Mouse (Mus musculus): ENCODE measurements at regions not wholly inside any gene's neighbourhood (a gene's known extent, or its start where the extent isn't known, plus 50 kb on each side); places are given as distances from the start of the nearest gene placed in this dataset.

GRCm38 (mm10) chr3:120934401-120934800 is 237.1 kb downstream of the Rwdd3 start:
- Histone ChIP-seq H3K27ac (no peak overlapping the region), H3K4me1 (ENCODE audit: control insufficient read depth, insufficient read depth, low read length) (no peaks in the 10 kb centered on the region), H3K27me3 (ENCODE audit: control insufficient read depth, insufficient read depth, low read length) (no peaks in the 10 kb centered on the region), H3K4me3 (no peak overlapping the region), H3K79me2 (replicated peaks; ENCODE audit: control insufficient read depth, insufficient read depth, low read length) (no peaks in the 10 kb centered on the region), H3K36me3 (ENCODE audit: control insufficient read depth, insufficient read depth, low read length) (no peaks in the 10 kb centered on the region), H3K9ac (ENCODE audit: low read depth, low read length) (no peak overlapping the region)
- 86% methylated on average over 4 of the region's 4 CpGs for WGBS
- DNase-seq = no peak
- TF ChIP-seq EP300 (IDR thresholded peaks at IDR 0.05; ENCODE audit: insufficient read depth, low read depth, low read length) (no peak), POLR2A (IDR thresholded peaks at IDR 0.05; ENCODE audit: insufficient read depth, low read depth, low read length) (no peak), CTCF (IDR thresholded peaks at IDR 0.05) (no peak)
- intact Hi-C loops (cut with DNase I) = no loop called here

- DNase-seq = no peak
- Histone ChIP-seq H3K27me3 (ENCODE audit: control insufficient read depth, insufficient read depth, low read length) (no peaks in the 10 kb centered on the region), H3K36me3 (ENCODE audit: control insufficient read depth, insufficient read depth, low read length) (no peaks in the 10 kb centered on the region), H3K79me2 (replicated peaks; ENCODE audit: control insufficient read depth, insufficient read depth, low read length) (no peaks in the 10 kb centered on the region), H3K27ac (no peak overlapping the region), H3K9ac (ENCODE audit: low read depth, low read length) (no peak overlapping the region), H3K4me1 (ENCODE audit: control insufficient read depth, insufficient read depth, low read length) (no peaks in the 10 kb centered on the region), H3K4me3 (no peak overlapping the region)
- 58% methylated on average over 2 of the region's 2 CpGs for WGBS
- TF ChIP-seq EP300 (IDR thresholded peaks at IDR 0.05; ENCODE audit: insufficient read depth, low read depth, low read length) (no peak), POLR2A (IDR thresholded peaks at IDR 0.05; ENCODE audit: insufficient read depth, low read depth, low read length) (no peak), CTCF (IDR thresholded peaks at IDR 0.05) (no peak)
- intact Hi-C loops (cut with DNase I) = no loop called here
Observed at GRCm38 (mm10) chr3:120920351-120920750, 251.1 kb downstream of the Rwdd3 start.

DNA sequence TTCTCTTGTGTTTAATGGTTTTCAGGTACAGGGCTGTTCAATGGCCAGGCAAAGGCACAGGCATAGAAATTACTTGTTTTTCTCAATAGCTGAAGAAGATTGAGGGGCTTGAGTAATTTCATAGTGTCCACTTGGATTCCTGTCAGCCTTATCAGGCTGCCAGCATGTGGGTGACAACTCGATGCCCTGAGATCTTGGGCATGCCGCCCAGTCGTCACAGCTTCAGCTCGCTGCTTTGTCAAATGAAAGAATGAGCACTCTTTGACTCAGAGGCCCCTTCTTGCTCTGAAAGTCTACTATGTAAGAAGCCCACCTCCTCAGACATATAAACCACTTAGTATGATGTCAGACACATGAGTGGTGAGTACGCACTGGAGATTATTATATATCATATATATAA is 272.6 kb downstream of the Rwdd3 start:
- intact Hi-C loops (cut with DNase I) = no loop called here
- Histone ChIP-seq H3K4me3 (no peak overlapping the region), H3K4me1 (ENCODE audit: control insufficient read depth, insufficient read depth, low read length) (no peaks in the 10 kb centered on the region), H3K36me3 (ENCODE audit: control insufficient read depth, insufficient read depth, low read length) (no peaks in the 10 kb centered on the region), H3K27ac (no peak overlapping the region), H3K27me3 (ENCODE audit: control insufficient read depth, insufficient read depth, low read length) (no peaks in the 10 kb centered on the region), H3K79me2 (replicated peaks; ENCODE audit: control insufficient read depth, insufficient read depth, low read length) (no peaks in the 10 kb centered on the region), H3K9ac (ENCODE audit: low read depth, low read length) (no peak overlapping the region)
- WGBS = 60% methylated on average over 5 of the region's 5 CpGs
- TF ChIP-seq POLR2A (IDR thresholded peaks at IDR 0.05; ENCODE audit: insufficient read depth, low read depth, low read length) (no peak), CTCF (IDR thresholded peaks at IDR 0.05) (no peak), EP300 (IDR thresholded peaks at IDR 0.05; ENCODE audit: insufficient read depth, low read depth, low read length) (no peak)
- DNase-seq = no peak

- 83% methylated on average over 9 of the region's 9 CpGs for WGBS
- Histone ChIP-seq H3K4me3 (no peak overlapping the region), H3K27me3 (ENCODE audit: control insufficient read depth, insufficient read depth, low read length) (no peaks in the 10 kb centered on the region), H3K36me3 (ENCODE audit: control insufficient read depth, insufficient read depth, low read length) (no peaks in the 10 kb centered on the region), H3K27ac (no peak overlapping the region), H3K9ac (ENCODE audit: low read depth, low read length) (no peak overlapping the region), H3K79me2 (replicated peaks; ENCODE audit: control insufficient read depth, insufficient read depth, low read length) (no peaks in the 10 kb centered on the region), H3K4me1 (ENCODE audit: control insufficient read depth, insufficient read depth, low read length) (no peaks in the 10 kb centered on the region)
- intact Hi-C loops (cut with DNase I) = no loop called here
- DNase-seq = no peak
- no peak for TF ChIP-seq EP300 (IDR thresholded peaks at IDR 0.05; ENCODE audit: insufficient read depth, low read depth, low read length)
- no peak for TF ChIP-seq POLR2A (IDR thresholded peaks at IDR 0.05; ENCODE audit: insufficient read depth, low read depth, low read length)
- no peak for TF ChIP-seq CTCF (IDR thresholded peaks at IDR 0.05)
Observed at GRCm38 (mm10) chr3:120898258-120898657, 273.2 kb downstream of the Rwdd3 start.

- Histone ChIP-seq H3K4me3 (no peak overlapping the region), H3K27ac (no peak overlapping the region), H3K79me2 (replicated peaks; ENCODE audit: control insufficient read depth, insufficient read depth, low read length) (no peaks in the 10 kb centered on the region), H3K27me3 (ENCODE audit: control insufficient read depth, insufficient read depth, low read length) (no peaks in the 10 kb centered on the region), H3K9ac (ENCODE audit: low read depth, low read length) (no peak overlapping the region), H3K36me3 (ENCODE audit: control insufficient read depth, insufficient read depth, low read length) (no peaks in the 10 kb centered on the region), H3K4me1 (ENCODE audit: control insufficient read depth, insufficient read depth, low read length) (no peaks in the 10 kb centered on the region)
- no peak for TF ChIP-seq EP300 (IDR thresholded peaks at IDR 0.05; ENCODE audit: insufficient read depth, low read depth, low read length)
- no peak for TF ChIP-seq CTCF (IDR thresholded peaks at IDR 0.05)
- no peak for TF ChIP-seq POLR2A (IDR thresholded peaks at IDR 0.05; ENCODE audit: insufficient read depth, low read depth, low read length)
- DNase-seq = no peak
- intact Hi-C loops (cut with DNase I) = no loop called here
- WGBS = 92% methylated on average over 9 of the region's 9 CpGs
Observed at GRCm38 (mm10) chr3:120897758-120898157, 273.7 kb downstream of the Rwdd3 start.

DNA sequence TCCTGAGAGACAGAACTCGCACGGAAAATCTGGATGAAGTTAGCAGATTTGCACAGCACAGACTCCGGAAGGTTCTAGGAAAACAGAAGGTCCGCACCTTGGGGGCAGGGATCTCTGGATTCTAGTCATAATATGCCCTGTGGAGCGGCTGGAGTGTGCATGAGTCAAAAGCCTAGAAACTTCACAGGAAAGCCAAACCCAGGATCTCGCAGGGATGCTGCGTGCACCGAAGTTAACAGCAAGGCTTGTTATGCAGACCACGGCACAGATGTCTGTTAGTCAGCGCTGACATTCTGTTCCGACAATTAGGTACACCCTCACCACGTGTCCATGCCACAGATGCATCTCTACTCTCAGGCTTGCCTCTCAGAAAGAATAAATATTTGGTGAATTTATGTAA is 274.3 kb downstream of the Rwdd3 start:
- no peak for DNase-seq
- 88% methylated on average over 12 of the region's 12 CpGs for WGBS
- intact Hi-C loops (cut with DNase I) = no loop called here

More for the DNA sequence above, 274.3 kb downstream of the Rwdd3 start:
- Histone ChIP-seq H3K79me2 (replicated peaks; ENCODE audit: control insufficient read depth, insufficient read depth, low read length) (no peaks in the 10 kb centered on the region), H3K27me3 (ENCODE audit: control insufficient read depth, insufficient read depth, low read length) (no peaks in the 10 kb centered on the region), H3K9ac (ENCODE audit: low read depth, low read length) (no peak overlapping the region), H3K4me1 (ENCODE audit: control insufficient read depth, insufficient read depth, low read length) (no peaks in the 10 kb centered on the region), H3K36me3 (ENCODE audit: control insufficient read depth, insufficient read depth, low read length) (no peaks in the 10 kb centered on the region), H3K27ac (no peak overlapping the region), H3K4me3 (no peak overlapping the region)
- no peak for TF ChIP-seq EP300 (IDR thresholded peaks at IDR 0.05; ENCODE audit: insufficient read depth, low read depth, low read length)
- TF ChIP-seq CTCF (IDR thresholded peaks at IDR 0.05) = no peak
- TF ChIP-seq POLR2A (IDR thresholded peaks at IDR 0.05; ENCODE audit: insufficient read depth, low read depth, low read length) = no peak
